ENCODE assay signal across 16 mouse cellular contexts in the genomic region with DNA sequence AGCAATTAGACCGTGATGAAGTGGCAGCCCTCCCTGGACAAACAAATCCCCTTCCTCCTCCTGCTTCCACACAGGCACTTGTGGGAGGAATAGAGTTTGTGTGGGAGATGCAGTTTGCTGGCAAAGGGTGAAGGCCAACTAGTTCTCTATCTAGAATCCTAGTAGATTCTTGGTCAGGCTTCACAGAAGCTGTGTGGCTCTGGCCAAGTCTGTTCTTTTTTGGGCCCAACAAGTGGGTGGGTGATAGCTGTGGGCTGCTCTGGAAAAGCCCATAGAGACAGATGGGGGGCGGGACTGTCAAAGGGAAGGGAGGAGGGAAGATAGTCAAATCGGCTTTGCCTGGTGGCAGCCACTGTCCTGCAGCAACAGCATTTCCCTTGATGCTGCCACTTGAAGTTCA. TPM values are rescaled to one million over a fixed set of nuclear protein-coding genes. Genes with fewer than 3 reads are reported as not detected.
DNase-seq lines count a peak whose midpoint lies in the region; ATAC-seq lines count a peak whose summit lies in the region.
"Had no signal": no experiment of that assay in that cellular context is flagged by ENCODE, and none has a peak within 500 bp of the region (broad histone marks: within the 10 kb centered on the region; RNA-seq: fewer than 3 reads in every experiment).

No protein-coding gene starts in this region.

- WGBS in heart, embryonic 15.5 days: 31% methylated on average over 3 of the region's 3 CpGs

- peak overlapping the region; percentile 35 for H3K27ac ChIP-seq in heart, embryonic 15.5 days
- H3K27ac ChIP-seq: limb, embryonic 15.5 days; macrophage had no signal

- DNase-seq in heart, postnatal 25 days (ENCODE audit: low spot score): no peak
- DNase-seq in left cerebral cortex, postnatal 10 days (ENCODE audit: extremely low spot score in 1 of 2, low spot score in 2 of 2): peak; percentile 72 to 73
- peak; percentile 62 for DNase-seq in testis, postnatal 10 days (ENCODE audit: low spot score)
- DNase-seq in gastrocnemius, postnatal 25 days: no peak
- no peak for DNase-seq in adrenal gland, postnatal 10 days
- DNase-seq: embryo, embryonic 11 days; gastrocnemius, postnatal 36 days; kidney, postnatal 14 days; thymus, adult 18-20 months had no signal

- no peaks in the 10 kb centered on the region for H3K27me3 ChIP-seq in heart, embryonic 15.5 days
- H3K27me3 ChIP-seq in megakaryocyte, embryonic 14.5 days (replicated peaks): peaks cover 10% of the 10 kb centered on the region
- H3K27me3 ChIP-seq: limb, embryonic 15.5 days had no signal

- peaks cover 28% of the 10 kb centered on the region for H3K4me1 ChIP-seq in heart, embryonic 15.5 days (replicated peaks)
- H3K4me1 ChIP-seq in megakaryocyte, embryonic 14.5 days: peaks cover 62% of the 10 kb centered on the region

- H3K4me3 ChIP-seq in heart, embryonic 15.5 days: no peak overlapping the region
- H3K4me3 ChIP-seq in megakaryocyte, embryonic 14.5 days (replicated peaks): peak overlapping the region; percentile 44
- H3K4me3 ChIP-seq: limb, embryonic 15.5 days had no signal

- H3K36me3 ChIP-seq in heart, embryonic 15.5 days: peaks cover 39% of the 10 kb centered on the region
- H3K36me3 ChIP-seq in megakaryocyte, embryonic 14.5 days (replicated peaks; ENCODE audit: low read length): peaks cover 44% of the 10 kb centered on the region

- H3K4me2 ChIP-seq in heart, embryonic 15.5 days: no peak overlapping the region
- H3K4me2 ChIP-seq: limb, embryonic 15.5 days had no signal

- peak; percentile 48; the same call in 1 of the 2 replicates for ATAC-seq in heart, embryonic 15.5 days (replicated peaks; ENCODE audit: insufficient number of reproducible peaks, insufficient read depth, low FRiP score, low read depth)
- no peak for ATAC-seq in megakaryocyte, adult 5-6 weeks (ENCODE audit: poor library complexity, severe bottlenecking)

- no peak overlapping the region for H3K9ac ChIP-seq in heart, embryonic 15.5 days
- H3K9ac ChIP-seq: limb, embryonic 15.5 days had no signal

- H3K9me3 ChIP-seq in heart, embryonic 15.5 days (replicated peaks): no peaks in the 10 kb centered on the region
- no peaks in the 10 kb centered on the region for H3K9me3 ChIP-seq in megakaryocyte, embryonic 14.5 days
- H3K9me3 ChIP-seq: limb, embryonic 15.5 days had no signal

- intact Hi-C loops in heart, postnatal 25 days (cut with DNase I): no loop called here
- intact Hi-C loops in left cerebral cortex, postnatal 10 days (cut with DNase I): loop anchor here (10.0 kb wide), 1 partner anchor 144 kb away; no protein-coding TSS in a partner anchor

RNA-seq across cellular contexts. Expression of a gene that starts 6.6 kb away (rescaled TPM):
- 0.94 and 2.3 TPM in 2 replicates for polyA plus RNA-seq in heart, embryonic 15.5 days (2015; fragmentation: Nextera tagmentation; extraction: Ambion mirVana)
- not detected for total RNA-seq in heart, postnatal 25 days (2021)
- polyA plus RNA-seq in megakaryocyte, embryonic 14.5 days (2012; ENCODE audit: insufficient read depth, low replicate concordance): not detected in 2 replicates
- not detected in 2 replicates for total RNA-seq in megakaryocyte, adult 5-6 weeks (2015)
- total RNA-seq in megakaryocyte, adult 5-6 weeks (2017): not detected in 2 replicates
- total RNA-seq in left cerebral cortex, postnatal 10 days (2021): under 1 TPM; 0.60 to 0.73 TPM
- not detected for total RNA-seq in gastrocnemius, postnatal 25 days (2021)
- total RNA-seq in adrenal gland, postnatal 10 days (2021): not detected
- total RNA-seq: gastrocnemius, postnatal 36 days had no signal
- polyA plus RNA-seq: macrophage had no signal

RNA-seq across cellular contexts. Expression of a gene that starts 9.6 kb away (rescaled TPM):
- polyA plus RNA-seq in heart, embryonic 15.5 days (2015; fragmentation: Nextera tagmentation; extraction: Ambion mirVana): 2.0 and 2.2 TPM in 2 replicates
- total RNA-seq in heart, postnatal 25 days (2021): 1 to 10 TPM; 3.3 to 3.9 TPM
- 0.93 TPM in 1 of 2 replicates, not detected in the other for polyA plus RNA-seq in megakaryocyte, embryonic 14.5 days (2012; ENCODE audit: insufficient read depth, low replicate concordance)
- not detected in 2 replicates for total RNA-seq in megakaryocyte, adult 5-6 weeks (2015)
- not detected in 2 replicates for total RNA-seq in megakaryocyte, adult 5-6 weeks (2017)
- total RNA-seq in left cerebral cortex, postnatal 10 days (2021): 10 to 100 TPM; 26.8 to 31.2 TPM
- 1 to 10 TPM; 7.3 to 8.2 TPM for total RNA-seq in gastrocnemius, postnatal 25 days (2021)
- total RNA-seq in adrenal gland, postnatal 10 days (2021): 10 to 100 TPM; 14.5 to 19.1 TPM

RNA-seq across cellular contexts. Expression of a gene that starts 12.4 kb away (rescaled TPM):
- polyA plus RNA-seq in heart, embryonic 15.5 days (2015; fragmentation: Nextera tagmentation; extraction: Ambion mirVana): not detected in 2 replicates
- total RNA-seq in heart, postnatal 25 days (2021): not detected
- not detected in 2 replicates for polyA plus RNA-seq in megakaryocyte, embryonic 14.5 days (2012; ENCODE audit: insufficient read depth, low replicate concordance)
- total RNA-seq in megakaryocyte, adult 5-6 weeks (2015): not detected in 2 replicates
- total RNA-seq in megakaryocyte, adult 5-6 weeks (2017): not detected in 2 replicates
- not detected for total RNA-seq in left cerebral cortex, postnatal 10 days (2021)
- total RNA-seq in gastrocnemius, postnatal 25 days (2021): not detected
- not detected for total RNA-seq in adrenal gland, postnatal 10 days (2021)
- total RNA-seq: gastrocnemius, postnatal 36 days had no signal
- polyA plus RNA-seq: C2C12; hindbrain, embryonic 16.5 days; limb, embryonic 15.5 days; macrophage had no signal

RNA-seq across cellular contexts. Expression of a gene that starts 12.4 kb away (rescaled TPM):
- not detected in 2 replicates for polyA plus RNA-seq in heart, embryonic 15.5 days (2015; fragmentation: Nextera tagmentation; extraction: Ambion mirVana)
- under 1 TPM in 1 of 2 experiments, not detected in 1; 0.39 TPM for total RNA-seq in heart, postnatal 25 days (2021)
- not detected in 2 replicates for polyA plus RNA-seq in megakaryocyte, embryonic 14.5 days (2012; ENCODE audit: insufficient read depth, low replicate concordance)
- not detected in 2 replicates for total RNA-seq in megakaryocyte, adult 5-6 weeks (2015)
- 0.48 TPM in 1 of 2 replicates, not detected in the other for total RNA-seq in megakaryocyte, adult 5-6 weeks (2017)
- total RNA-seq in left cerebral cortex, postnatal 10 days (2021): not detected
- total RNA-seq in gastrocnemius, postnatal 25 days (2021): under 1 TPM; 0.29 to 0.82 TPM
- not detected for total RNA-seq in adrenal gland, postnatal 10 days (2021)
- polyA plus RNA-seq: C2C12; hindbrain, embryonic 16.5 days; limb, embryonic 15.5 days; macrophage had no signal

RNA-seq across cellular contexts. Expression of a gene that starts 37.1 kb away (rescaled TPM):
- polyA plus RNA-seq in heart, embryonic 15.5 days (2015; fragmentation: Nextera tagmentation; extraction: Ambion mirVana): 54.6 and 62.0 TPM in 2 replicates
- 10 to 100 TPM; 61.8 to 62.7 TPM for total RNA-seq in heart, postnatal 25 days (2021)
- polyA plus RNA-seq in megakaryocyte, embryonic 14.5 days (2012; ENCODE audit: insufficient read depth, low replicate concordance): 1.0 and 6.1 TPM in 2 replicates
- total RNA-seq in megakaryocyte, adult 5-6 weeks (2015): 3.3 and 6.7 TPM in 2 replicates
- total RNA-seq in megakaryocyte, adult 5-6 weeks (2017): 7.3 and 9.3 TPM in 2 replicates
- 10 to 100 TPM; 79.3 to 82.9 TPM for total RNA-seq in left cerebral cortex, postnatal 10 days (2021)
- total RNA-seq in gastrocnemius, postnatal 25 days (2021): 10 to 100 TPM; 48.1 to 48.2 TPM
- 10 to 100 TPM; 66.1 to 73.4 TPM for total RNA-seq in adrenal gland, postnatal 10 days (2021)

Comparison
In these comparisons a context has a peak if more than half of its experiments do, and no peak if none do; other contexts are left out.
1. DNase-seq: peak in left cerebral cortex, postnatal 10 days (2 of 2) and testis, postnatal 10 days (single experiment); none in heart, postnatal 25 days (single experiment), gastrocnemius, postnatal 25 days (single experiment) and adrenal gland, postnatal 10 days (single experiment).
2. RNA of a gene that starts 9.6 kb away (total RNA-seq): 26.8 to 31.2 TPM in left cerebral cortex, postnatal 10 days, 14.5 to 19.1 TPM in adrenal gland, postnatal 10 days, 7.3 to 8.2 TPM in gastrocnemius, postnatal 25 days and 3.3 to 3.9 TPM in heart, postnatal 25 days; not detected in megakaryocyte, adult 5-6 weeks; every median in the first group is over 4 times any median in the second.